Mouse (Mus musculus) spleen, postnatal 10 days (tissue): ENCODE results near the gene 1700018F24Rik.
"Not testable (repeated sequence)": the region's sequence is repeated elsewhere in the genome, so short reads cannot be mapped to it uniquely, and the experiment has no call there.

ENCODE experiments used
- DNase-seq, 2 experiments: peaks; one replicate each; pipeline ENCODE4 v3.0.0; 2021 to 2022; ENCODE audit warnings: low spot score in 2 of 2

1700018F24Rik gene

DNA sequence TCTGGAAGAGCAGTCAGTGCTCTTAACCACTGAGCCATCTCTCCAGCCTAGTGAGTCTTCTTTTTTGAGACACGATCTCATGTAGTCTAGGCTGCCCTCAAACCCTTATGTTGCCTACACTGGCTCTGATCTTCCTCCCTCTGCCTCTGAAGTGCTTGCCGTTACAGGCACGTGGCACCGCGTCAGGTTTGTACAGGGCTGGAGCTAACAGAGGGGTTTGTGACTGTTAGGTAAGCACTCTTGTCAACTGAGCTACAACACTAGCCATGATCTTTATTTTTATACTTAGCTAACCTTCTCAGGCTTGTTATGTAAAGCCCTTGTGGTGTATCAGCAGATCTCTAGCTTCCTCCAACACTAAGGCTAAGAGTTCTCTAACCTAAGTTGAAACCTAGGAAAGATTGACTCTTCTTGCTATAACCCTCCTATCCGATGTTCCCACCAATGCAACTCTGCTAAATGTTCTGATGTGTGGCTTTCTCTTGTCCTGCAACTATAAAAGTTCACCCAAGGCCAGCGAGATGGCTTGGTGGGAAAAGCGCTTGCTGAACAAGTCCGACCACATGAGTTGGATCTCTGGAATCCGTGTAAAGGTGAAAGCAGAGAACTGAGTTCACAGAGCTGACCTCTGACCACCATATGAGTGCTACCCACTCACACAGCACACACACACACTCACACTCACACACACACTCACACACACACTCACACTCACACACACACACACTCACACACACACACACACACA is 39.2 kb downstream of the 1700018F24Rik start:
- DNase-seq: no peak

DNA sequence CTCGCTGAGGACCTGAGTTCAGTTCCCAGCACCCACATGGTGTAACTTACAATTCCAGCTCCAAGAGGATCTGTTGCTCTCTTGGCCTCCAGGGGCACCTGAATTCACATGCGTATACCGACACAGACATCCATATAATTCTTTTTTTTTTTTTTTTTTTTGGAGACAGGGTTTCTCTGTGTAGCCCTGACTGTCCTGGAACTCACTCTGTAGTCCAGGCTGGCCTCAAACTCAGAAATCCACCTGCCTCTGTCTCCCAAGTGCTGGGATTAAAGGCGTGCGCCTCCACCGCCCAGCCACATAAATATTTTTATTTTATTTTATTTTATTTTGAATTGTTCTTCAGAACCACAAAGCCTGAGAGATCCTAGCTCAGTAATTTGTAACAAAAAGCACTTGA is 40.4 kb downstream of the 1700018F24Rik start:
- DNase-seq: not testable (repeated sequence)

DNA sequence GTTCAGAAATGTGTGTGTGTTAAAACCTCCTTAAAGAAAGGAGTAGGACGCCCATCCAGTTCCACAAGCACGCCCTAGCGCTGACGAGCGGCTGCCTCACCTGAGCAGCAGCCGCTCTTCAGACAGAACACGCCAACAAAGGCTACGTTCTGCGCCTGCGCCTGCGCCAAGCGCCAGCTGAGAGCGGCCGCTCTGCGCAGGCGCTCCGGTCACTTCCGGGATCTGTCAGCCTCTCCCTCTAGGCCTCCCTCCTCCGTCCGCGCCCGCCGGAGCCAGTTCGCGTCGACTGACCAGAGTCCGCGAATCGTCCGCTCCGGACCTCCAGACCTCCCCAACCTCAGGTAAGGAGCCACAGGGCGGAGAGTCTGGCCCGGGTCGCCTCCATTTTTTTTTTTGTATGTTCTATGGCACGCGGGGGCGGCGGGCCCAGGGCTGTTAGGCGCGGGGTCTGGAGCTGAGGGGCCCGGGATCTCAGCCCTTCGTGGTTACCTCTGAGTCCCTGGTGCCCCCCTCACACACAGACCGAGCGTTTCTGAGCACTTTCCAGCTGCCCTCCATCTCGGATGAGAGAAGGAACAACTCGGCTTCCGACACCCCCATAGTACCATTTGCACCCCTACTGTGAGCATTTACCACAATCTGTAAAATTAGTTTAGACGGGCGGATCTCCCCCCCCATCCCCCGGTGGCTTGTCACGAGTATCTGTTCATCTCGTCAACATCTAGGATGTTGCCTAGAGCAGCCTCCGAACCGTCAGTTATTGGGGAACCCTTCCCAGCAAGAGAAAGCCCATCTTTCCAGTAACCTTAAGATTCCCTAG is 41.1 kb downstream of the 1700018F24Rik start, which contains the start of the genes Arpc1a and Kpna7:
TSS of gene Arpc1a (plus strand) at position 199 of the 820 bp plus-strand sequence.
TSS of gene Kpna7 (minus strand) at position 399 of the 820 bp plus-strand sequence.
- DNase-seq: peak; percentile 81 to 96

DNA sequence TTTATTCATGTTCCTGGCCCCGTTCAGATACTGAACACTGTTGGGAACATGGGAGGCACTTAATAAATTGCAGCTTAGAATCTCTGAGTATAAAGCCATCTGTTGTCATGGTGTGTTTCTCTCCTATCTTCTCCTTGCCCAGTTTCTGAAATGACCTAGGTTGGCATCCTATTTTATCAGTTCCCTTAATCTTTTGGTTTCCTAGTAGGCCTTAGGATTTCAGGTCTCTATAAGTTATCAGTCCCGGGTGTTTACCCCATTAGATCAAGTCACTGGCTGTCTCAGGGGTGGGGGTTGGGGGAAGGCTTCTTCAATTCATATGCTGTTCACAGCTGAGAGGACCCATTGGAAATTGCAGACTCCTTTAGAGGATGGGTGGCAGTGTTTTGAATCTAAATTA is 42.0 kb downstream of the 1700018F24Rik start:
- DNase-seq: no peak

DNA sequence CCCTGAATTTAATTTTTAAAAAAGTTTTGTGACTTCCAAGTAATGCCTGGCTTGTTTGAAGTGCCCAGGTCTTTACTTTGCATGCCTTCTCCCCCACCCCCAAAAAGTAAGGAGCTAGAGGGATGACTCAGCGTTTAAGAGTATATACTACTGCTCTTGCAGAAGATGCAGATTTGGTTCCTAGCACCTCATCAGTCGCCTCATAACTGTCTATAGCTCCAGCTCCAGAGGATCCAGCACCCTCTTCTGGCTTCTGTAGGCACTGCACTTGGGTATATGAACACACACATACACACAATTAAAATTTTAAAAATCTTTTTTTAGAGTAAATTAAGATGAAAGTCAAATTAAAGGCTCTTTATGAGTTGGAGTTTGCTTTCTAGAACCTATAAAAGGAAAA is 45.4 kb downstream of the 1700018F24Rik start:
- no peak for DNase-seq

DNA sequence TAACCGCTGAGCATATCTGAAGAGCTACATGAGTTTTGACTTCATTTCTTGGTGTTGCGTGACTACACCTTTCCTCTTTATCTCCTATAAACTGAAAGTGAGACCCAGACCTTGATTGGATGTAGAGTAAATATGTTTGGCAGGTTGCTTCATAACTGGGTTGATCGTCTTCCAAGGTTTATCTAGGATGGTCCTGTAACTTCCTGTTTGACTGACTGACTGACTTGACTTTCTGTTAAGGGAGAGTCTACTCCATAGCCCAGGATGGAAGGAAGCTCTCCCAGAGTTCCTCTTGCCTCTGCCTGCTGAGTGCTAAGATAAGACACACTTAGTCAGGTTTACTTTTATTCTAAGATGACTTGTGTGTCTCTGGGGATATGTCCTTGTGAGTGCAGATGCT is 47.1 kb downstream of the 1700018F24Rik start:
- no peak for DNase-seq
